Mouse (Mus musculus) limb, embryonic 14.5 days (tissue): Measurements from ENCODE around the gene Rpgrip1l. TPM values are rescaled to one million over a fixed set of nuclear protein-coding genes. Genes with fewer than 3 reads are reported as not detected.

ENCODE experiments used
- ATAC-seq: fragments of 200-750 bp; cut with Nextera tagmentation; 2 replicates; pipeline ENCODE4 v1.8.0; 2017; ENCODE audit warnings: low read depth, moderate number of reproducible peaks, moderate TSS enrichment; ENCODE audit not compliant: low FRiP score
- DNase-seq: peaks from one replicate; pipeline ENCODE4 v3.0.0-alpha.2; 2015; ENCODE audit warnings: low spot score
- H3K27ac ChIP-seq: fragments of 300-500 bp; sonication (generic); replicated peaks from 2 replicates; pipeline ENCODE4 v1.5.1; 2014; ENCODE audit warnings: low read depth, mild to moderate bottlenecking, low read length, moderate library complexity, mixed read lengths
- H3K27me3 ChIP-seq: fragments of 300-500 bp; sonication (generic); 2 replicates; pipeline ENCODE4 v1.6.1; 2014; ENCODE audit warnings: low read length, mixed read lengths; ENCODE audit not compliant: control insufficient read depth, insufficient read depth
- H3K36me3 ChIP-seq: fragments of 300-500 bp; sonication (generic); 2 replicates; pipeline ENCODE4 v1.6.1; 2014; ENCODE audit warnings: mild to moderate bottlenecking, low read length, moderate library complexity, mixed read lengths; ENCODE audit not compliant: control insufficient read depth, insufficient read depth
- H3K4me1 ChIP-seq: fragments of 300-500 bp; sonication (generic); 2 replicates; pipeline ENCODE4 v1.6.1; 2014; ENCODE audit warnings: antibody characterized with exemption, low read length, mixed read lengths; ENCODE audit not compliant: control insufficient read depth, insufficient read depth
- H3K4me2 ChIP-seq: fragments of 300-500 bp; sonication (generic); replicated peaks from 2 replicates; pipeline ENCODE4 v1.6.1; 2014; ENCODE audit warnings: low read depth, mild to moderate bottlenecking, low read length, moderate library complexity; ENCODE audit not compliant: severe bottlenecking
- H3K4me3 ChIP-seq: fragments of 300-500 bp; sonication (generic); replicated peaks from 2 replicates; pipeline ENCODE4 v1.5.1; 2014; ENCODE audit warnings: low read length
- H3K9ac ChIP-seq: fragments of 300-500 bp; sonication (generic); 2 replicates; pipeline ENCODE4 v1.6.1; 2014; ENCODE audit warnings: mild to moderate bottlenecking, low read depth, low read length, moderate library complexity; ENCODE audit not compliant: severe bottlenecking
- H3K9me3 ChIP-seq: fragments of 300-500 bp; sonication (generic); 2 replicates; pipeline ENCODE4 v1.6.1; 2016; ENCODE audit warnings: low read length; ENCODE audit not compliant: control insufficient read depth
- POLR2A ChIP-seq: fragments of 200-500 bp; IDR thresholded peaks from 2 replicates; pipeline ENCODE4 v1.8.0; 2012; ENCODE audit warnings: inconsistent platforms, mild to moderate bottlenecking, moderate library complexity, borderline replicate concordance; ENCODE audit not compliant: insufficient read depth, insufficient read length; ENCODE audit errors: extremely low read depth
- WGBS: fragments of 180-500 bp; shearing (Covaris S2); extraction: QIAGEN DNeasy Blood & Tissue Kit; methylation state at CpG from one replicate; pipeline ENCODE4 v1.1.7; 2014; 5-methylcytosine and 5-hydroxymethylcytosine counted together
- polyA plus RNA-seq, 2 experiments: library from polyadenylated mRNA; depleted of rRNA in 1 of 2; stranded (reverse) in 1 of 2; unstranded in 1 of 2; fragments of >200 nt; fragmentation: Nextera tagmentation in 1 of 2; extraction: Ambion mirVana in 1 of 2; gene quantifications; 2 replicates each; pipeline versions ENCODE4 v1.2.1 to v1.2.3; 2012 to 2014

The Rpgrip1l gene
- polyA plus RNA-seq, 2 experiments: 7.7 to 16.5 TPM

DNA sequence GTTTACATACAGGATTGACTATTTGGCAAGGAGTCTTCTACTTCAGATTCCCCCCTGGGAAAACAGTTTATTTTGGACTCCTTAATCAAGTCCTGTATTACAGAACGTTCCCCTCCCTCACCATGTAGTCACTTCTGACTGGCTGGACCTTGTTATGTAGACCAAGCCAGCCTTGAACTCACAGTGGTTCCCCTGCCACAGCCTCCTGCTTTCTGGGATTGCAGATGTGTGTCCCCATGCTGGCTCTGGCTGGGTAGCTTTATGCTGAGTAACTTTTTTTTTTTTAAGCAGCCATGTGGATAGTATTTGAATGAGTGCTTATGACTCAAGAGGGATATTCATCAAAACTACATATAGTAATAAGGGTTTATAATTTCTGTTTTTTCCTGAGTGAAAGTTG, 27.7 kb upstream of the Rpgrip1l start:
- no peaks in the 10 kb centered on the region for H3K27me3 ChIP-seq

DNA sequence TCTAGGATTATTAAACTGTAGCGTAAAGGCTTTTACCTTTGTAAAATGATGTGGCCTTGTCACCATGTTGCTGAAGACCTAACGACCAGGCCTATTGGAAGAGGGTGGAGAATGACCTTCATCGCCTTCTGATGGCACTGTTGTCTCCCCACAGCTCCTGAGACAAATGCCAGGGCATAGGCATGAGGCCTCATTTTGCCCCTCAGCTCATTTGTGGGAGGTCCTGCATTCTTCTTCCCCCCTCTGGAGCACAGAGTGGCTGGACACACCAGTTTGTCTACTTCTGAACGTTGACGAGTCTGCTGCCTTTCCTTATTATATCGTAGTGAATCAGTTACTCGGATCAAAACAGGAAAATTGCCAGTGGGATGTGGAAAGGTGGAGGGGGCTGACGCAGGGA, 26.6 kb upstream of the Rpgrip1l start:
- 84% methylated on average over 8 of the region's 8 CpGs for WGBS
- Histone ChIP-seq H3K27me3 (no peaks in the 10 kb centered on the region), H3K27ac (no peak overlapping the region), H3K4me2 (no peak overlapping the region), H3K36me3 (no peaks in the 10 kb centered on the region), H3K9ac (no peak overlapping the region), H3K4me1 (peaks cover under 1% of the 10 kb centered on the region; the same call in 1 of the 2 replicates), H3K9me3 (no peaks in the 10 kb centered on the region), H3K4me3 (no peak overlapping the region)
- no peak for TF ChIP-seq POLR2A
- no peak for ATAC-seq
- no peak for DNase-seq

More for the DNA sequence above, 27.7 kb upstream of the Rpgrip1l start:
- ATAC-seq (no peak), DNase-seq (no peak)
- Histone ChIP-seq H3K9ac (no peak overlapping the region), H3K4me2 (no peak overlapping the region), H3K4me1 (peaks cover 3% of the 10 kb centered on the region; the same call in 1 of the 2 replicates), H3K4me3 (no peak overlapping the region), H3K36me3 (no peaks in the 10 kb centered on the region), H3K9me3 (no peaks in the 10 kb centered on the region), H3K27ac (no peak overlapping the region)
- no peak for TF ChIP-seq POLR2A
- 66% methylated on average over 1 of the region's 1 CpGs for WGBS

DNA sequence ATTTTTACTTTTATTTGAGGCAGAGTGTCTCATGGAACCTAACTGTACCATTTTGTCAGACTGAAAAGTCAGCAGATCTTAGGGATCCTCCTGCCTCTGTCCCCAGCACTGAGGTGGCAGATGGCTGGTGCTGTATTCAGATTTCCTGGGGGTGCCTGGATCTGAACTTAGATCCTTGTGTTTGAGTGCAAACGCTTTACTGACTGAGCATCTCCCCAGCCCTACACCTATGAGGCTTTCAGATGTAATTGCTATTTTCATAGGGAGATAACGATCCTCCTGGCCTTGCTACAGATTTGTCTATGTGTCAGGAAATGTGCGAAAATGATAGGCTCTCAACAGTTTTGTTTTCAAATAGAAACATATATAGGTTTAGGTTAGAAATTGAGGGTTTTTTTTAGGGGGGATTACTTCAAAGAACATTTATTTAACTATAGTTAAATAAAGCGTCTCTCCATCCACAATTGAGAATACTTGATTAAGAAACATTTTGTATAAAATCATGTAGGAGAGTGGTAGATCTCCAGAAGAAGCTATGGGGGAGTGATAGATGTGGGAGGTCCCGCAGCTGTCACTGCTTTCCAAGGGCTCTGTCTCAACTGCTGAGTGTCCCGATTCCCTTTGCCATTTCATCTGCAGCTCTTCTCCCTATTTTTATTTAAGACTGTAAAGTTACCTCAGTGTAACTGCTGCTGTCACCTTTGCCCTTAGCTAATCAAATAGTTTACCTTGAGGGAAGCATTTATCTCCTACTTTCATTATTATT, 25.5 kb upstream of the Rpgrip1l start:
- WGBS: 83% methylated on average over 6 of the region's 6 CpGs

DNA sequence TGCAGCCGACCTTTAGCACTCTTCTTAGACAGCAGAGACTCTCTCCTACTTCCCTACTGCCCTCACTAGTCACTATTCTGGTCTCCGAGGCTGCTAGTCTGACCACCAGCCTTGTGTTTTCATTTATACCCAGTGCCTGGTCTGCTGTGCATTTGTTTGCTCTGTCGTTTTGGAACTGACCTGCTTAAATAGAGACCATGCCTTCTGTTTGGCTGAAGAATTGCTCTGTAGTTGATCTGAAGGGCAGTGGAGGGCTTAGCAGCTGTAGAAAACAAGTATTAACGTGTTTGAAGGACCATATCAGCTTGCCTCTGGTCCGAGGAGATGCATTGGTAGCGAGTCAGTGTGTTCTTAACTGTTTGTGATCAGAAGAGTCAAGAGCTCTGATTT, 16.4 kb upstream of the Rpgrip1l start:
- ATAC-seq: no peak
- no peak for TF ChIP-seq POLR2A
- H3K9ac ChIP-seq: no peak overlapping the region
- H3K4me3 ChIP-seq: no peak overlapping the region
- no peak overlapping the region for H3K27ac ChIP-seq
- no peak for DNase-seq
- WGBS: 18% methylated on average over 6 of the region's 6 CpGs
- H3K9me3 ChIP-seq: no peaks in the 10 kb centered on the region
- H3K27me3 ChIP-seq: no peaks in the 10 kb centered on the region
- H3K4me2 ChIP-seq: no peak overlapping the region
- H3K36me3 ChIP-seq: peaks cover 3% of the 10 kb centered on the region; the same call in 1 of the 2 replicates
- peaks cover 28% of the 10 kb centered on the region for H3K4me1 ChIP-seq

More for the DNA sequence above, 25.5 kb upstream of the Rpgrip1l start:
- Histone ChIP-seq H3K9me3 (no peaks in the 10 kb centered on the region), H3K4me1 (no peaks in the 10 kb centered on the region), H3K36me3 (no peaks in the 10 kb centered on the region), H3K27me3 (no peaks in the 10 kb centered on the region), H3K4me3 (no peak overlapping the region), H3K9ac (no peak overlapping the region), H3K4me2 (no peak overlapping the region), H3K27ac (no peak overlapping the region)
- TF ChIP-seq POLR2A: no peak
- no peak for ATAC-seq
- DNase-seq: no peak

DNA sequence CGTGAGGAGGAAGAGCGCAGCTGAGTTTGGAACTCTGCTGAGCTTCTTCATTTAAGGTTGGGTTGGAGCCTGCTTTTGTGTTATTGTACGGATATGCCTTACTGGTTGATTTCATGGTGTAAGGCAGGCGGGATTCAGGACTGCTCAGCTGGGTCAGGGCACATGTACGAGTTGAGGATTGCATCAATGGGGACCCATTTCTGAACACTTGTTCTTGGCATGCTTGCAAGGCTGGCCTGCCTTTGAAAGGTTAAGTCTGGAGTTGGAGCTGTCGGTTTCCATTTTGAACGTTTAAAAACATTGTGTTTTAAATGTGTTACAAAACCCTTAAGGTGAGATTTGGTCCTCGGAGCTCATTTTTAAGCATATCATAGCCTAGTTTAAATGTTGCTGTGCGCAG, 16.0 kb upstream of the Rpgrip1l start:
- DNase-seq: no peak
- Histone ChIP-seq H3K36me3 (peaks cover 3% of the 10 kb centered on the region; the same call in 1 of the 2 replicates), H3K4me2 (no peak overlapping the region), H3K4me3 (no peak overlapping the region), H3K27ac (no peak overlapping the region), H3K9me3 (no peaks in the 10 kb centered on the region), H3K9ac (no peak overlapping the region), H3K27me3 (no peaks in the 10 kb centered on the region), H3K4me1 (peaks cover 28% of the 10 kb centered on the region)
- no peak for ATAC-seq
- WGBS: 70% methylated on average over 9 of the region's 9 CpGs
- no peak for TF ChIP-seq POLR2A
